Mouse (Mus musculus): Measurements from ENCODE around the gene Tma7. TPM values are rescaled to one million over a fixed set of nuclear protein-coding genes. Genes with fewer than 3 reads are reported as not detected.

Tma7 gene
- polyA plus RNA-seq, 1 experiment = not detected

GRCm38 (mm10) chr9:109054712-109055111 is 27.7 kb downstream of the Tma7 start:
- TF ChIP-seq CTCF (IDR thresholded peaks at IDR 0.05; ENCODE audit: insufficient read depth, low read depth, low read length) = no peak
- TF ChIP-seq POLR2A (IDR thresholded peaks at IDR 0.05; ENCODE audit: insufficient read depth, low read depth, low read length) = peak; percentile 19; the same call in 1 of the 2 replicates
- H3K4me1 ChIP-seq (ENCODE audit: control insufficient read depth, insufficient read depth, low read length) = peaks cover 42% of the 10 kb centered on the region
- H3K4me3 ChIP-seq (ENCODE audit: insufficient read depth, low read depth, low read length) = peak overlapping the region; percentile 47
- H3K27ac ChIP-seq (ENCODE audit: insufficient read depth, low read depth, low read length) = peak overlapping the region; percentile 64
- WGBS = 2% methylated on average over 7 of the region's 7 CpGs

DNA sequence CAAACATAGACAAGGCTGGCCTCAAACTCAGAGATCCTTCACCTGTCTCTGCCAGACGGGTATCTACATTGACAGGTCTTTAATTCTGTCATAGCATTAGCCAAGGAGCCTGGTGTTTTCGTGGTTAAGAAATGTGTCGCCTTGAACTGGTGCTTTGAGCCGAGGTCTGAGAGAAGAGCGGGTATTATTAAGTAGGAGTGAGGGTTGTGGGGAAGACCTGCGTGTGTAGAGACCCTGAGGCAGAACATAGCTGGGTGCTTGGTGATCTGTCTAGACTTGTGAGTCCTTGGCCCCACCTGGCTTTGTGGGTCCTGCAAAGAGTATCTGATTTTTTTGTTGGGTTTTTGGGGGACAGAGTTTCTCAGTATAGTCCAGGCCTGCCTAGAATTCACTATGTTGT is 28.5 kb downstream of the Tma7 start:
- Histone ChIP-seq H3K4me1 (ENCODE audit: control insufficient read depth, insufficient read depth, low read length) (peaks cover 35% of the 10 kb centered on the region), H3K27ac (ENCODE audit: insufficient read depth, low read depth, low read length) (no peak overlapping the region), H3K4me3 (ENCODE audit: insufficient read depth, low read depth, low read length) (no peak overlapping the region)
- WGBS = 76% methylated on average over 6 of the region's 6 CpGs
- TF ChIP-seq POLR2A (IDR thresholded peaks at IDR 0.05; ENCODE audit: insufficient read depth, low read depth, low read length) (no peak), CTCF (IDR thresholded peaks at IDR 0.05; ENCODE audit: insufficient read depth, low read depth, low read length) (no peak)

GRCm38 (mm10) chr9:109053366-109053765 is 29.0 kb downstream of the Tma7 start:
- Histone ChIP-seq H3K27ac (ENCODE audit: insufficient read depth, low read depth, low read length) (no peak overlapping the region), H3K4me3 (ENCODE audit: insufficient read depth, low read depth, low read length) (no peak overlapping the region), H3K4me1 (ENCODE audit: control insufficient read depth, insufficient read depth, low read length) (peaks cover 31% of the 10 kb centered on the region)
- 82% methylated on average over 3 of the region's 3 CpGs for WGBS
- TF ChIP-seq CTCF (IDR thresholded peaks at IDR 0.05; ENCODE audit: insufficient read depth, low read depth, low read length) (no peak), POLR2A (IDR thresholded peaks at IDR 0.05; ENCODE audit: insufficient read depth, low read depth, low read length) (no peak)

GRCm38 (mm10) chr9:109052490-109053260 is 29.7 kb downstream of the Tma7 start:
- Histone ChIP-seq H3K27ac (ENCODE audit: insufficient read depth, low read depth, low read length) (no peak overlapping the region), H3K4me1 (ENCODE audit: control insufficient read depth, insufficient read depth, low read length) (peaks cover 24% of the 10 kb centered on the region), H3K4me3 (ENCODE audit: insufficient read depth, low read depth, low read length) (no peak overlapping the region)
- no peak for TF ChIP-seq POLR2A (IDR thresholded peaks at IDR 0.05; ENCODE audit: insufficient read depth, low read depth, low read length)
- TF ChIP-seq CTCF (IDR thresholded peaks at IDR 0.05; ENCODE audit: insufficient read depth, low read depth, low read length) = no peak
- 90% methylated on average over 9 of the region's 9 CpGs for WGBS

- 96% methylated on average over 10 of the region's 10 CpGs for WGBS
- Histone ChIP-seq H3K4me3 (ENCODE audit: insufficient read depth, low read depth, low read length) (no peak overlapping the region), H3K4me1 (ENCODE audit: control insufficient read depth, insufficient read depth, low read length) (peaks cover 21% of the 10 kb centered on the region), H3K27ac (ENCODE audit: insufficient read depth, low read depth, low read length) (no peak overlapping the region)
- no peak for TF ChIP-seq CTCF (IDR thresholded peaks at IDR 0.05; ENCODE audit: insufficient read depth, low read depth, low read length)
- TF ChIP-seq POLR2A (IDR thresholded peaks at IDR 0.05; ENCODE audit: insufficient read depth, low read depth, low read length) = no peak
These were observed 30.5 kb downstream of the Tma7 start for GRCm38 (mm10) chr9:109051651-109052489.

- TF ChIP-seq CTCF (IDR thresholded peaks at IDR 0.05; ENCODE audit: insufficient read depth, low read depth, low read length) (no peak), POLR2A (IDR thresholded peaks at IDR 0.05; ENCODE audit: insufficient read depth, low read depth, low read length) (no peak)
- 92% methylated on average over 13 of the region's 13 CpGs for whole genome bisulfite sequencing
- H3K4me1 ChIP-seq (ENCODE audit: control insufficient read depth, insufficient read depth, low read length) = peaks cover 15% of the 10 kb centered on the region
- no peak overlapping the region for H3K4me3 ChIP-seq (ENCODE audit: insufficient read depth, low read depth, low read length)
- no peak overlapping the region for H3K27ac ChIP-seq (ENCODE audit: insufficient read depth, low read depth, low read length)
These were observed 31.3 kb downstream of the Tma7 start for GRCm38 (mm10) chr9:109051011-109051501.

GRCm38 (mm10) chr9:109050674-109050997 is 31.8 kb downstream of the Tma7 start:
- Histone ChIP-seq H3K27ac (ENCODE audit: insufficient read depth, low read depth, low read length) (no peak overlapping the region), H3K4me3 (ENCODE audit: insufficient read depth, low read depth, low read length) (no peak overlapping the region), H3K4me1 (ENCODE audit: control insufficient read depth, insufficient read depth, low read length) (peaks cover 12% of the 10 kb centered on the region)
- WGBS = 87% methylated on average over 3 of the region's 3 CpGs
- TF ChIP-seq CTCF (IDR thresholded peaks at IDR 0.05; ENCODE audit: insufficient read depth, low read depth, low read length) (no peak), POLR2A (IDR thresholded peaks at IDR 0.05; ENCODE audit: insufficient read depth, low read depth, low read length) (no peak)

DNA sequence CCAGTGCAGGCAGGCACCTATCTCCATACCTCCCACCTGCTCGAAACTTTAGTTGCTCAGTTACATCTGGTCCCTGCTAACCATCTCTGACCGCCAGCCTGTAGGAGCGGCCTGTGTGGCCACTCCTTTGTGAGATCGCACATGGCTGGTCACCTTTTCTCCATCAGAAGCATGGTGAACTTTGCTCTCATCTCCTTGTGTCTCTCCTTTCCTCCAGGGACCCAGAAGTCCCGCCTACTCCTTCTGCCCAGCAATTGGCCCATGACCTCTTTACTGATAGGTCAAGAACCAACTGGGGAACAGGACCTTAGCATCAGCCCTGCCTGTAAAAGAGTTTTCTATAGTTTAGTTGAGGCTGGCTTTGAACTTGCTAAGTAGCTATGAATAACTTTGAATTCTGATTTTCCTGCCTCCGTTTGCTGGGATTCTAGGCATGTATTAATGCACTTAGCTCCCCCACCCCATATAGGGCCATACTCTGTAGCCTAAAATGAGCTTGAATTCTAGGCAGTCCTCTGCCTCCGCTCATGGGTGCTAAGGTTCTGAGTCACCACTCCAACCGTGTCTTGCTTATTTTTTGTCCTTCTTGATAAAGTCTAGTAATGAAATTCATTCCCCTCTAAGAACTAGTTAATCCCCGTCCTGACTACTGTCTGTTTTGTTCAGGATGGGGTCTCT is 32.3 kb downstream of the Tma7 start:
- WGBS = 86% methylated on average over 9 of the region's 9 CpGs
- TF ChIP-seq POLR2A (IDR thresholded peaks at IDR 0.05; ENCODE audit: insufficient read depth, low read depth, low read length) (no peak), CTCF (IDR thresholded peaks at IDR 0.05; ENCODE audit: insufficient read depth, low read depth, low read length) (no peak)
- Histone ChIP-seq H3K4me1 (ENCODE audit: control insufficient read depth, insufficient read depth, low read length) (peaks cover 6% of the 10 kb centered on the region), H3K27ac (ENCODE audit: insufficient read depth, low read depth, low read length) (no peak overlapping the region), H3K4me3 (ENCODE audit: insufficient read depth, low read depth, low read length) (no peak overlapping the region)
